Mouse (Mus musculus): Measurements from ENCODE around the gene Clstn1. TPM values are rescaled to one million over a fixed set of nuclear protein-coding genes. Genes with fewer than 3 reads are reported as not detected.

Clstn1 gene
- total and polyA plus RNA-seq, 3 experiments, result 25.6 to 88.3 (median 86.7) TPM

DNA sequence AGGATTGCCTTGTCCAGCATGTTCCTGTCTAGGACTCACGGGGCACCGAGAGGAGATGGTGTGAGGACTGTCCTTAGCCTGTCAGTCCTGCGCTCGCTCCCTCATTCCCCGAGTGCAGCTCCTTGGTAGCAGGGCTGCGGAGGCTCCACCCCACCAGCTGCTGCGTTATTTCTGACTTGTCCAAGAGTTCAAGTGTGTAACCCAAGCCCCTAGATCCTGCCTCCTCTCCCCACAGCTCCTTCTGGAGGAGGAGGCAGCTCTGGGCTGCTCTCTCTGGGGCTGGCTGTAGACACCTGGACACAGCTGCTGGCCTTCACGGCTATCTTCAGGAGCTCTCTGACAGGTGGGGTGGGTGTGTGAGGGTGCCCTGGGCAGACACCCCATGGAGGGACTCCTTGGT lies 41.4 kb upstream of the Clstn1 start:
- TF ChIP-seq CTCF (IDR thresholded peaks at IDR 0.05), result no peak
- no peak for TF ChIP-seq EP300 (IDR thresholded peaks at IDR 0.05; ENCODE audit: insufficient read depth, low read depth, low read length)
- TF ChIP-seq POLR2A (IDR thresholded peaks at IDR 0.05; ENCODE audit: insufficient read depth, low read depth, low read length), result no peak
- DNase-seq, result no peak
- 82% methylated on average over 8 of the region's 8 CpGs for WGBS
- Histone ChIP-seq H3K9ac (ENCODE audit: low read depth, low read length) (no peak overlapping the region), H3K4me3 (no peak overlapping the region), H3K79me2 (replicated peaks; ENCODE audit: control insufficient read depth, insufficient read depth, low read length) (no peaks in the 10 kb centered on the region; the same call in 1 of the 2 replicates), H3K27ac (no peak overlapping the region), H3K4me1 (ENCODE audit: control insufficient read depth, insufficient read depth, low read length) (peaks cover 1% of the 10 kb centered on the region), H3K27me3 (ENCODE audit: control insufficient read depth, insufficient read depth, low read length) (no peaks in the 10 kb centered on the region), H3K36me3 (ENCODE audit: control insufficient read depth, insufficient read depth, low read length) (no peaks in the 10 kb centered on the region)
- intact Hi-C loops (cut with DNase I), result loop anchor here (5.0 kb wide), 1 partner anchor 173 kb away; no protein-coding TSS in a partner anchor

GRCm38 (mm10) chr4:149546797-149547444 lies 39.3 kb upstream of the Clstn1 start:
- TF ChIP-seq POLR2A (IDR thresholded peaks at IDR 0.05; ENCODE audit: insufficient read depth, low read depth, low read length) (no peak), EP300 (IDR thresholded peaks at IDR 0.05; ENCODE audit: insufficient read depth, low read depth, low read length) (no peak), CTCF (IDR thresholded peaks at IDR 0.05) (no peak)
- no peak overlapping the region for H3K27ac ChIP-seq
- peaks cover 1% of the 10 kb centered on the region for H3K4me1 ChIP-seq (ENCODE audit: control insufficient read depth, insufficient read depth, low read length)
- H3K79me2 ChIP-seq (replicated peaks; ENCODE audit: control insufficient read depth, insufficient read depth, low read length), result no peaks in the 10 kb centered on the region; the same call in 1 of the 2 replicates
- no peak overlapping the region for H3K4me3 ChIP-seq
- DNase-seq, result no peak
- 83% methylated on average over 9 of the region's 9 CpGs for WGBS
- no peaks in the 10 kb centered on the region for H3K36me3 ChIP-seq (ENCODE audit: control insufficient read depth, insufficient read depth, low read length)
- intact Hi-C loops (cut with DNase I), result no loop called here
- H3K27me3 ChIP-seq (ENCODE audit: control insufficient read depth, insufficient read depth, low read length), result no peaks in the 10 kb centered on the region
- H3K9ac ChIP-seq (ENCODE audit: low read depth, low read length), result no peak overlapping the region

GRCm38 (mm10) chr4:149547523-149547922 lies 38.7 kb upstream of the Clstn1 start:
- intact Hi-C loops (cut with DNase I), result no loop called here
- WGBS, result 70% methylated on average over 6 of the region's 6 CpGs

GRCm38 (mm10) chr4:149549221-149549925 lies 36.9 kb upstream of the Clstn1 start:
- Histone ChIP-seq H3K4me3 (no peak overlapping the region), H3K27ac (no peak overlapping the region), H3K36me3 (ENCODE audit: control insufficient read depth, insufficient read depth, low read length) (no peaks in the 10 kb centered on the region), H3K4me1 (ENCODE audit: control insufficient read depth, insufficient read depth, low read length) (no peaks in the 10 kb centered on the region), H3K27me3 (ENCODE audit: control insufficient read depth, insufficient read depth, low read length) (no peaks in the 10 kb centered on the region), H3K79me2 (replicated peaks; ENCODE audit: control insufficient read depth, insufficient read depth, low read length) (no peaks in the 10 kb centered on the region), H3K9ac (ENCODE audit: low read depth, low read length) (no peak overlapping the region)
- WGBS, result 64% methylated on average over 9 of the region's 9 CpGs
- peak; percentile 76 for DNase-seq
- intact Hi-C loops (cut with DNase I), result loop anchor here (1.0 kb wide), 1 partner anchor 62 kb away; no protein-coding TSS in a partner anchor
- TF ChIP-seq EP300 (IDR thresholded peaks at IDR 0.05; ENCODE audit: insufficient read depth, low read depth, low read length), result peak; percentile 90; the same call in 1 of the 2 replicates
- TF ChIP-seq POLR2A (IDR thresholded peaks at IDR 0.05; ENCODE audit: insufficient read depth, low read depth, low read length), result no peak

More at GRCm38 (mm10) chr4:149547523-149547922, 38.7 kb upstream of the Clstn1 start:
- TF ChIP-seq POLR2A (IDR thresholded peaks at IDR 0.05; ENCODE audit: insufficient read depth, low read depth, low read length) (no peak), EP300 (IDR thresholded peaks at IDR 0.05; ENCODE audit: insufficient read depth, low read depth, low read length) (no peak), CTCF (IDR thresholded peaks at IDR 0.05) (no peak)
- Histone ChIP-seq H3K4me3 (no peak overlapping the region), H3K79me2 (replicated peaks; ENCODE audit: control insufficient read depth, insufficient read depth, low read length) (no peaks in the 10 kb centered on the region; the same call in 1 of the 2 replicates), H3K27ac (no peak overlapping the region), H3K36me3 (ENCODE audit: control insufficient read depth, insufficient read depth, low read length) (no peaks in the 10 kb centered on the region), H3K4me1 (ENCODE audit: control insufficient read depth, insufficient read depth, low read length) (peaks cover 1% of the 10 kb centered on the region), H3K9ac (ENCODE audit: low read depth, low read length) (no peak overlapping the region), H3K27me3 (ENCODE audit: control insufficient read depth, insufficient read depth, low read length) (no peaks in the 10 kb centered on the region)
- no peak for DNase-seq

DNA sequence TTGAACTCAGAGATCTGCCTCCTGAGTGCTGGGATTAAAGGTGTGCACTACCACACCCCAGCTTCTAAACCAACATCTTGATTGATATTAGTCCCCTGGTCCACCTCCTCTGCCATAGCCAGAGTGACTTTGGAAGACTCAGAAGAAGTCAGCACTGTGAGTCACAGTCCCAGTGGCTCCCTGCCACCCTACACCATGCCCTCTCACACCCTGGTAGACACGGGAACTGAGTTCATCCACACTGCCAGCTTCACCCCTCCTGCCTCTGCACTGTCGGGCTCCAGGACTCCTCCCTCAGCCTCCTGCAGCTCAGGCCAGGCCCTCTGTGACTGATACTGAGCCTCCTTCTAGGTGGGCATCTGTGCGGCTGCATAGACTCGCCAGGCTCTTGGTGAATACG lies 35.4 kb upstream of the Clstn1 start:
- WGBS, result 75% methylated on average over 5 of the region's 5 CpGs
- TF ChIP-seq POLR2A (IDR thresholded peaks at IDR 0.05; ENCODE audit: insufficient read depth, low read depth, low read length), result no peak
- no peak for TF ChIP-seq CTCF (IDR thresholded peaks at IDR 0.05)
- TF ChIP-seq EP300 (IDR thresholded peaks at IDR 0.05; ENCODE audit: insufficient read depth, low read depth, low read length), result no peak
- Histone ChIP-seq H3K27ac (no peak overlapping the region), H3K79me2 (replicated peaks; ENCODE audit: control insufficient read depth, insufficient read depth, low read length) (no peaks in the 10 kb centered on the region), H3K4me3 (no peak overlapping the region), H3K36me3 (ENCODE audit: control insufficient read depth, insufficient read depth, low read length) (no peaks in the 10 kb centered on the region), H3K9ac (ENCODE audit: low read depth, low read length) (no peak overlapping the region), H3K27me3 (ENCODE audit: control insufficient read depth, insufficient read depth, low read length) (no peaks in the 10 kb centered on the region), H3K4me1 (ENCODE audit: control insufficient read depth, insufficient read depth, low read length) (no peaks in the 10 kb centered on the region)
- intact Hi-C loops (cut with DNase I), result loop anchor here (5.0 kb wide), 1 partner anchor 36 kb away; the partner anchor contains the start of gene Clstn1
- no peak for DNase-seq

GRCm38 (mm10) chr4:149551696-149552095 lies 34.6 kb upstream of the Clstn1 start:
- Histone ChIP-seq H3K9ac (ENCODE audit: low read depth, low read length) (no peak overlapping the region), H3K27me3 (ENCODE audit: control insufficient read depth, insufficient read depth, low read length) (no peaks in the 10 kb centered on the region), H3K4me3 (no peak overlapping the region), H3K27ac (no peak overlapping the region), H3K36me3 (ENCODE audit: control insufficient read depth, insufficient read depth, low read length) (no peaks in the 10 kb centered on the region), H3K79me2 (replicated peaks; ENCODE audit: control insufficient read depth, insufficient read depth, low read length) (no peaks in the 10 kb centered on the region), H3K4me1 (ENCODE audit: control insufficient read depth, insufficient read depth, low read length) (no peaks in the 10 kb centered on the region)
- intact Hi-C loops (cut with DNase I), result loop anchor here (5.0 kb wide), 1 partner anchor 36 kb away; the partner anchor contains the start of gene Clstn1
- TF ChIP-seq CTCF (IDR thresholded peaks at IDR 0.05) (no peak), EP300 (IDR thresholded peaks at IDR 0.05; ENCODE audit: insufficient read depth, low read depth, low read length) (no peak), POLR2A (IDR thresholded peaks at IDR 0.05; ENCODE audit: insufficient read depth, low read depth, low read length) (no peak)
- no peak for DNase-seq
- 74% methylated on average over 5 of the region's 5 CpGs for WGBS

Measured in heart, adult 2 months (tissue).